Mouse (Mus musculus): ENCODE data around the gene Lima1.

- TF ChIP-seq HCFC1 (IDR thresholded peaks at IDR 0.05; ENCODE audit: borderline replicate concordance, insufficient read depth, low read length) (no peak), MAFK (IDR thresholded peaks at IDR 0.05; ENCODE audit: insufficient read depth, low read depth, low read length) (no peak), ZNF384 (IDR thresholded peaks at IDR 0.05; ENCODE audit: low read depth, low read length) (no peak)
These were observed 56.2 kb downstream of the Lima1 start for GRCm38 (mm10) chr15:99819109-99819440.
